Mouse (Mus musculus) liver, postnatal 0 days (tissue): ENCODE data around the gene Gtf2ird2. TPM values are rescaled to one million over a fixed set of nuclear protein-coding genes. Genes with fewer than 3 reads are reported as not detected.

Source experiments
- ATAC-seq: fragments of 200-750 bp; cut with Nextera tagmentation; 2 replicates; pipeline ENCODE4 v1.8.0; 2017; ENCODE audit warnings: mild to moderate bottlenecking, moderate library complexity
- DNase-seq: peaks from one replicate; pipeline ENCODE4 v3.0.0-alpha.2; 2016
- H3K27ac ChIP-seq: fragments of 300-500 bp; sonication (generic); 2 replicates; pipeline ENCODE4 v1.5.1; 2014; ENCODE audit warnings: antibody characterized with exemption, moderate library complexity, mild to moderate bottlenecking, low read depth
- H3K27me3 ChIP-seq: fragments of 300-500 bp; sonication (generic); 2 replicates; pipeline ENCODE4 v1.6.1; 2014; ENCODE audit warnings: low read length, control low read depth, mixed read lengths; ENCODE audit not compliant: insufficient read depth
- H3K36me3 ChIP-seq: fragments of 300-500 bp; sonication (generic); replicated peaks from 2 replicates; pipeline ENCODE4 v1.6.1; 2014; ENCODE audit warnings: mild to moderate bottlenecking, control low read depth, low read length, moderate library complexity, mixed read lengths; ENCODE audit not compliant: insufficient read depth
- H3K4me1 ChIP-seq: fragments of 300-500 bp; sonication (generic); 2 replicates; pipeline ENCODE4 v1.6.1; 2014; ENCODE audit warnings: antibody characterized with exemption, mild to moderate bottlenecking, control low read depth; ENCODE audit not compliant: insufficient read depth
- H3K4me2 ChIP-seq: fragments of 300-500 bp; sonication (generic); 2 replicates; pipeline ENCODE4 v1.6.1; 2014; ENCODE audit warnings: low read depth, mild to moderate bottlenecking, low read length, moderate library complexity, mixed read lengths
- H3K4me3 ChIP-seq: fragments of 300-500 bp; sonication (generic); 2 replicates; pipeline ENCODE4 v1.5.1; 2014; ENCODE audit warnings: low read depth, low read length
- H3K9ac ChIP-seq: fragments of 300-500 bp; sonication (generic); replicated peaks from 2 replicates; pipeline ENCODE4 v1.6.1; 2014; ENCODE audit warnings: mild to moderate bottlenecking, moderate library complexity
- H3K9me3 ChIP-seq: fragments of 300-500 bp; sonication (generic); 2 replicates; pipeline ENCODE4 v1.6.1; 2016; ENCODE audit warnings: mild to moderate bottlenecking, control low read depth, low read length, mixed read lengths
- CTCF ChIP-seq: sonication (generic); IDR thresholded peaks from 2 replicates; pipeline ENCODE4 v1.5.1; 2016; ENCODE audit warnings: antibody characterized with exemption, low read depth
- EP300 ChIP-seq: IDR thresholded peaks from 2 replicates; pipeline ENCODE4 v1.6.1; 2016; ENCODE audit warnings: antibody characterized with exemption, low read depth, mild to moderate bottlenecking
- WGBS: fragments of 180-500 bp; shearing (Covaris S2); extraction: QIAGEN DNeasy Blood & Tissue Kit; methylation state at CpG from one replicate; pipeline ENCODE4 v1.1.7; 2014; ENCODE audit not compliant: insufficient replicate concordance; 5-methylcytosine and 5-hydroxymethylcytosine counted together
- polyA plus RNA-seq: library from polyadenylated mRNA; unstranded; fragments of >200 nt; fragmentation: Nextera tagmentation; extraction: Ambion mirVana; gene quantifications from 2 replicates; pipeline ENCODE4 v1.2.1, GENCODE M21; 2015

Gene Gtf2ird2
- polyA plus RNA-seq, 1 experiment from 2014 or later = 2.1 TPM

DNA sequence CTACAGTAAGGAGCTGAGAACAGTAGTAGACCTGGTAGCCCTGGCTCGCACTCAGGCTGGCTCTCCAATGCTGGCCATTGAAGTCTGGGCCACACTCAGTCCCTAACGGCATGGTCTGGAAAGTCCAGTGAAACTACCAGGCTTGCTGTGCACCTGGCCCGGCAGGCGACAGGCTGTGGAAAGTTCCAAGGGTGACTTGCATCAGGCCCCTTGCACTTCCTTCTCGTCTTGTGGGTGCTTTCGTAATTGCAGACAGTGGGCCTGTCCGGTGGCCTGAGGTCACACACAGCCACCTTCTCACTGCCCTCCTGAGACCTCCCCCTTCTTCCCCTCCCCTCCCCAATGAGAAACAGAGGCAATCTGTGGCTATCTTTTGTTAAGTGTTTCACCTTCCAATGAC is 48.7 kb downstream of the Gtf2ird2 start:
- peak; percentile 43 for ATAC-seq
- 7% methylated on average over 7 of the region's 7 CpGs for WGBS
- Histone ChIP-seq H3K9ac (peak overlapping the region; percentile 44), H3K27ac (peak overlapping the region; percentile 87), H3K36me3 (peaks cover 11% of the 10 kb centered on the region), H3K4me1 (peaks cover 51% of the 10 kb centered on the region), H3K4me2 (peak overlapping the region; percentile 58), H3K4me3 (0 out of 2 replicates have a peak overlapping the region, but pooled peaks have one; percentile 17), H3K9me3 (no peaks in the 10 kb centered on the region), H3K27me3 (no peaks in the 10 kb centered on the region)
- TF ChIP-seq CTCF (no peak), EP300 (no peak)
- peak; percentile 63 for DNase-seq

GRCm38 (mm10) chr5:134233244-134233651 is 49.4 kb downstream of the Gtf2ird2 start:
- TF ChIP-seq CTCF (no peak), EP300 (no peak)
- Histone ChIP-seq H3K4me3 (no peak overlapping the region), H3K4me1 (peaks cover 51% of the 10 kb centered on the region), H3K9me3 (no peaks in the 10 kb centered on the region), H3K9ac (peak overlapping the region; percentile 44; the same call in 1 of the 2 replicates), H3K36me3 (peaks cover 17% of the 10 kb centered on the region), H3K27me3 (no peaks in the 10 kb centered on the region), H3K27ac (peak overlapping the region; percentile 87), H3K4me2 (0 out of 2 replicates have a peak overlapping the region, but pooled peaks have one; percentile 58)
- ATAC-seq (no peak), DNase-seq (no peak)
- WGBS = 29% methylated on average over 7 of the region's 7 CpGs

GRCm38 (mm10) chr5:134234205-134234604 is 50.4 kb downstream of the Gtf2ird2 start:
- H3K4me1 ChIP-seq = peaks cover 51% of the 10 kb centered on the region
- no peak for TF ChIP-seq CTCF
- no peak for TF ChIP-seq EP300
- no peaks in the 10 kb centered on the region for H3K9me3 ChIP-seq
- no peaks in the 10 kb centered on the region for H3K27me3 ChIP-seq
- no peak overlapping the region for H3K4me3 ChIP-seq
- 47% methylated on average over 2 of the region's 2 CpGs for WGBS
- no peak overlapping the region for H3K9ac ChIP-seq
- H3K36me3 ChIP-seq = peaks cover 26% of the 10 kb centered on the region
- no peak for ATAC-seq
- DNase-seq = no peak
- peak overlapping the region; percentile 87; the same call in 1 of the 2 replicates for H3K27ac ChIP-seq
- no peak overlapping the region for H3K4me2 ChIP-seq

DNA sequence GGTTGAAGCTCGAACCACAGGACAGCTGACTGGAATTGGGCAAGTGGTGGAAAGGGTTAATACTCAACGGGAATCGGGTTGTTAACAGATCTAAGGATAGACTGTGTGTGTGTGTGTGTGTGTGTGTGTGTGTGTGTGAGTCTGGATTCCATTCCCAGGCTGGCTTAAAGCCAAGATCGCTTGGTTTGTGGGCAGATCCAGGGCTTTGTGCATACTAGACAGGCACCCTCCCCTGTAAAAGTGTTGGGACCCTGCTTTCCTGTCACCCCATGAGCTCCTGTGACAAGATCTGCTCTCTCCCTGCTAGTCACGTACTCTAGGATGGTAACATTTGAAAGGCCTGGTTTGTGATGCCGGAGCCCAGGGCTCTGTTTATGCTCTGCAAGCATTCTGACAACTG is 51.3 kb downstream of the Gtf2ird2 start:
- DNase-seq = peak; percentile 54

GRCm38 (mm10) chr5:134236241-134236640 is 52.4 kb downstream of the Gtf2ird2 start:
- whole genome bisulfite sequencing = 68% methylated on average over 3 of the region's 3 CpGs
- peaks cover 46% of the 10 kb centered on the region for H3K36me3 ChIP-seq
- no peak overlapping the region for H3K9ac ChIP-seq
- no peak for DNase-seq
- H3K4me2 ChIP-seq = no peak overlapping the region
- H3K9me3 ChIP-seq = no peaks in the 10 kb centered on the region
- H3K27me3 ChIP-seq = no peaks in the 10 kb centered on the region
- peak; percentile 12; the same call in 1 of the 2 replicates for ATAC-seq
- H3K4me1 ChIP-seq = peaks cover 50% of the 10 kb centered on the region
- TF ChIP-seq EP300 = no peak
- TF ChIP-seq CTCF = no peak
- H3K4me3 ChIP-seq = no peak overlapping the region
- peak overlapping the region; percentile 53 for H3K27ac ChIP-seq

More for the DNA sequence above, 51.3 kb downstream of the Gtf2ird2 start:
- H3K27ac ChIP-seq = peak overlapping the region; percentile 53; the same call in 1 of the 2 replicates
- 47% methylated on average over 6 of the region's 6 CpGs for WGBS
- TF ChIP-seq EP300 = no peak
- TF ChIP-seq CTCF = no peak
- H3K4me3 ChIP-seq = no peak overlapping the region
- H3K9ac ChIP-seq = 0 out of 2 replicates have a peak overlapping the region, but pooled peaks have one; percentile 1
- H3K4me2 ChIP-seq = no peak overlapping the region
- peaks cover 35% of the 10 kb centered on the region for H3K36me3 ChIP-seq
- ATAC-seq = no peak
- peaks cover 51% of the 10 kb centered on the region for H3K4me1 ChIP-seq
- H3K9me3 ChIP-seq = no peaks in the 10 kb centered on the region
- no peaks in the 10 kb centered on the region for H3K27me3 ChIP-seq

DNA sequence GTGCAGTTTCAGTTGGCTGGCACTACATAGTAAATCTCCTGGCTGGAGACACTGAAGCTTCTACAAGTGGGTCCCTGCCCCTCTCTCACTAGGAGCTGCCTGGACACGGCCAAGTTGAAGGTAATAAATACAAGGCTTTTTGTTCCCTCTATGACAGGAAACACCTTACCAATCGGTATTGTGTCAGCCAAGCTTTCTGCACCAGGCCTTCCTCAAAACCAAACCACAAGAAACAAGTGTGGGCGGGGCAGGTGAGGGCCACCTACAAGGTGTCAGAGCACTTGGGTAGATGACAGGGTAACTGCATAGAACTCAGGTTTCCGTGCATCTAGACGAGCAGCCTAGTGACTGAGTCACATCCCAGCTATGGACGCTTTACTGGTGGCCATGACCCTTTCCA is 53.0 kb downstream of the Gtf2ird2 start:
- DNase-seq (peak; percentile 61), ATAC-seq (peak; percentile 8; the same call in 1 of the 2 replicates)
- TF ChIP-seq CTCF (no peak), EP300 (peak; percentile 23; the same call in 1 of the 2 replicates)
- 49% methylated on average over 6 of the region's 6 CpGs for WGBS
- Histone ChIP-seq H3K4me3 (no peak overlapping the region), H3K27ac (peak overlapping the region; percentile 53), H3K36me3 (peaks cover 52% of the 10 kb centered on the region), H3K9ac (no peak overlapping the region), H3K4me2 (no peak overlapping the region), H3K9me3 (no peaks in the 10 kb centered on the region), H3K27me3 (no peaks in the 10 kb centered on the region), H3K4me1 (peaks cover 48% of the 10 kb centered on the region)

GRCm38 (mm10) chr5:134237508-134237907 is 53.7 kb downstream of the Gtf2ird2 start:
- Histone ChIP-seq H3K4me1 (peaks cover 44% of the 10 kb centered on the region), H3K36me3 (peaks cover 59% of the 10 kb centered on the region)
- 86% methylated on average over 11 of the region's 11 CpGs for WGBS

More at GRCm38 (mm10) chr5:134237508-134237907, 53.7 kb downstream of the Gtf2ird2 start:
- ATAC-seq (no peak), DNase-seq (no peak)
- Histone ChIP-seq H3K4me3 (no peak overlapping the region), H3K9ac (no peak overlapping the region), H3K4me2 (no peak overlapping the region), H3K9me3 (no peaks in the 10 kb centered on the region), H3K27me3 (no peaks in the 10 kb centered on the region), H3K27ac (peak overlapping the region; percentile 53)
- TF ChIP-seq EP300 = no peak
- no peak for TF ChIP-seq CTCF
